ENCODE assay signal across 8 mouse cellular contexts in genomic region chr4:55929141-55929782, GRCm38 (mm10).
DNase-seq lines count a peak whose midpoint lies in the region; ATAC-seq and TF ChIP-seq lines count a peak whose summit lies in the region.

No protein-coding gene starts in this region.

- H3K4me3 ChIP-seq in gastrocnemius, adult 2 months = no peak overlapping the region
- 0 out of 2 replicates have a peak overlapping the region, but pooled peaks have one; percentile 3 for H3K4me3 ChIP-seq in embryonic facial prominence, embryonic 15.5 days (replicated peaks)
- 0 out of 2 replicates have a peak overlapping the region, but pooled peaks have one; percentile 2 for H3K4me3 ChIP-seq in neural tube, embryonic 15.5 days (replicated peaks)

- peak; percentile 83 for ATAC-seq in embryonic facial prominence, embryonic 15.5 days (ENCODE audit: insufficient number of reproducible peaks, low FRiP score, low TSS enrichment, low read depth)
- peak; percentile 86 for ATAC-seq in neural tube, embryonic 15.5 days (ENCODE audit: low FRiP score)

- H3K36me3 ChIP-seq in embryonic facial prominence, embryonic 15.5 days = no peaks in the 10 kb centered on the region
- no peaks in the 10 kb centered on the region for H3K36me3 ChIP-seq in neural tube, embryonic 15.5 days

- H3K4me2 ChIP-seq in embryonic facial prominence, embryonic 15.5 days (replicated peaks) = peak overlapping the region; percentile 21
- H3K4me2 ChIP-seq in neural tube, embryonic 15.5 days = peak overlapping the region; percentile 39

- TF ChIP-seq CTCF in gastrocnemius, adult 2 months (IDR thresholded peaks at IDR 0.05) = no peak

- peak overlapping the region; percentile 40; the same call in 1 of the 2 replicates for H3K27ac ChIP-seq in gastrocnemius, adult 2 months
- H3K27ac ChIP-seq in embryonic facial prominence, embryonic 15.5 days (replicated peaks) = peak overlapping the region; percentile 83
- peak overlapping the region; percentile 54 for H3K27ac ChIP-seq in neural tube, embryonic 15.5 days (replicated peaks)

- intact Hi-C loops in gastrocnemius, adult 2 months (cut with DNase I) = no loop called here
- intact Hi-C loops in gastrocnemius, postnatal 36 days (cut with DNase I) = no loop called here
- intact Hi-C loops in heart, postnatal 14 days (cut with DNase I) = no loop called here

- H3K9ac ChIP-seq in embryonic facial prominence, embryonic 15.5 days = no peak overlapping the region
- no peak overlapping the region for H3K9ac ChIP-seq in neural tube, embryonic 15.5 days (replicated peaks)

- no peak for DNase-seq in gastrocnemius, adult 2 months
- no peak for DNase-seq in gastrocnemius, postnatal 36 days
- DNase-seq in kidney, postnatal 14 days = peak; percentile 13
- DNase-seq in liver = no peak
- no peak for DNase-seq in heart, postnatal 14 days
- no peak for DNase-seq in ovary, postnatal 36 days (ENCODE audit: low spot score)

- 23% methylated on average over 11 of the region's 11 CpGs for WGBS in embryonic facial prominence, embryonic 15.5 days
- WGBS in neural tube, embryonic 15.5 days = 32% methylated on average over 11 of the region's 11 CpGs

- no peaks in the 10 kb centered on the region for H3K9me3 ChIP-seq in embryonic facial prominence, embryonic 15.5 days (replicated peaks)
- H3K9me3 ChIP-seq in neural tube, embryonic 15.5 days (replicated peaks) = no peaks in the 10 kb centered on the region

- peaks cover 14% of the 10 kb centered on the region for H3K4me1 ChIP-seq in embryonic facial prominence, embryonic 15.5 days
- peaks cover 18% of the 10 kb centered on the region for H3K4me1 ChIP-seq in neural tube, embryonic 15.5 days

- no peaks in the 10 kb centered on the region for H3K27me3 ChIP-seq in embryonic facial prominence, embryonic 15.5 days
- no peaks in the 10 kb centered on the region for H3K27me3 ChIP-seq in neural tube, embryonic 15.5 days (replicated peaks)
